Mouse (Mus musculus): ENCODE measurements around the gene H2-Ob.

DNA sequence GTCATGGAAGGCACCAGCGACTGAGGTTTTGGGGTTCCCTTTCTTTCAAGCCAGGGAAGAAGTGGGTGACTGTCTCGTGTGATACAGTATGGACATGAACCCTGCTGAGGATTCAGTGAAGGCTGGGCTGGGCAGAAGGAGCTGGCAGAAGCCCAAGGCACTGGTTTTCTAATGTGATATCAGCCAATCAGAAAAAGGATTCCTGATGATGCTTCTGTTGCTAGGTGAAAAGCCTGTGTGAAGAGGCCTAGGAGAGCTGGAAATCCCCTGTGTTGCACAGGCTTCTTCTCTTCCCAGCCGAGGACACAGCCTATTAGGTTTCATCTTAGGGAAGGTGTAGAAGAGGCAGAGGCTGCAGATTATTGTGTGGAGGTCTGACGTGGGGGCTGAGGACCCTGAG, 22.8 kb downstream of the H2-Ob start:
- TF ChIP-seq CTCF (IDR thresholded peaks at IDR 0.05; ENCODE audit: control insufficient read depth, insufficient read depth, insufficient read length): no peak
- no peak for TF ChIP-seq MAX (IDR thresholded peaks at IDR 0.05)
- no peak for TF ChIP-seq MYOG (IDR thresholded peaks at IDR 0.05; ENCODE audit: control insufficient read depth, extremely low read depth, insufficient read length)
- no peak for TF ChIP-seq USF1 (IDR thresholded peaks at IDR 0.05; ENCODE audit: low read depth)
- TF ChIP-seq FOSL1 (IDR thresholded peaks at IDR 0.05; ENCODE audit: insufficient read depth, low read length, poor library complexity, severe bottlenecking): no peak
- TF ChIP-seq MYOD1 (IDR thresholded peaks at IDR 0.05; ENCODE audit: control insufficient read depth, insufficient read length, low read depth): no peak
